Mouse (Mus musculus) liver, adult 2 months (tissue): ENCODE measurements around the gene Fam173b.

ENCODE experiments used
- CTCF ChIP-seq: fragments of 200-500 bp; IDR thresholded peaks from 2 replicates; pipeline ENCODE4 v1.5.1; 2011; ENCODE audit warnings: low read depth, low read length, control low read depth
- POLR2A ChIP-seq: fragments of 200-500 bp; IDR thresholded peaks from 2 replicates; pipeline ENCODE4 v1.6.1; 2011; ENCODE audit warnings: low read length, control low read depth; ENCODE audit not compliant: insufficient read depth; ENCODE audit errors: extremely low read depth

DNA sequence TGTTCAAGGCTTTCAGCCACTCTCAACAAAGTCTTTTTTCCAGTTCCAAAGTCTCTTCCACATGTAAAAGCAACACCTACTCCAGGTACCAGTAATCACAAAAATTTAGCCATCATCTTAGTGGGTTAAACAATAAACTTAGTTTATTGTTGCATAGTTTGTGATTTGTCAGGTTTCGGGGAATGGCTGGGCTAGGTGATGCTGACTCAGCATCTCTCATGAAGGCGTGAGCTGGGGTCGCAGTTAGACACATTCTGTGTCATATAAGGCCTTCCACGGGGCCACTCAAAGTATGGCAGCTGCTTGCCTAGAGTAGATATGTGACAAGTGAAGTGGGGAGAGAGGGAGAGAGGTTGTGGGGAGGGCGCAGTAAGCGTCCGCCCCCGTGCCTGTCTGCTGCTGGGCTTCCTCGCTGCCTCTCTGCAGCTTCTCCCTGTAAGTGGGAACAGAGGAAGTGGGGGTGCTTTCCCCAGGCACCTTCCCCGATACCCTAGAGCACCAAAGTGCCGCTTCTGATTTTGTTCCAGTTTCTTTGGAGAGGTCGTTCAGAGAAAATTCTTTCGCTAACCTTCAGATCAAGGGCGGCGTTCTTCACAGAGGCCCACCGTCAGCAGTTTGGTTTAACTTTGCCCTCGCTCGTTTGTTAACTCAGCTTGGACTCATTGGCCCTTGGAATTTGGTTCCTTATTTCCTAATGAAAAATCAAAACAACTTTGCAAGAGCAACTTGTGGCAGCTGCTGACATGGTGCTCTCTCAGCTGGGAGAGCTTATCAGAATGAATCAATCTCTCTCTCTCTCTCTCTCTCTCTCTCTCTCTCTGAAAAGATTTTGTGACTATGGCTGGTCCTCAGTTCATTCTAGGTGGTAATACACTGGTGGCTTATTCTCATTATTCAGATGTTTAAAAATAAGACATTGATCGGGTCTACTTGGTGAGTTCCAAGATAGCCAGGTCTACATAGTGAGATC is 37.8 kb upstream of the Fam173b start:
- no peak for TF ChIP-seq POLR2A
- no peak for TF ChIP-seq CTCF
